Mouse (Mus musculus) left cerebral cortex, adult 9 months (tissue): ENCODE results near the gene Smndc1.
"Not testable (repeated sequence)": the region's sequence is repeated elsewhere in the genome, so short reads cannot be mapped to it uniquely, and the experiment has no call there.

Experiments
- DNase-seq, 2 experiments: peaks; one replicate each; pipeline ENCODE4 v3.0.0; 2022; ENCODE audit warnings: low spot score in 2 of 2

The Smndc1 gene

DNA sequence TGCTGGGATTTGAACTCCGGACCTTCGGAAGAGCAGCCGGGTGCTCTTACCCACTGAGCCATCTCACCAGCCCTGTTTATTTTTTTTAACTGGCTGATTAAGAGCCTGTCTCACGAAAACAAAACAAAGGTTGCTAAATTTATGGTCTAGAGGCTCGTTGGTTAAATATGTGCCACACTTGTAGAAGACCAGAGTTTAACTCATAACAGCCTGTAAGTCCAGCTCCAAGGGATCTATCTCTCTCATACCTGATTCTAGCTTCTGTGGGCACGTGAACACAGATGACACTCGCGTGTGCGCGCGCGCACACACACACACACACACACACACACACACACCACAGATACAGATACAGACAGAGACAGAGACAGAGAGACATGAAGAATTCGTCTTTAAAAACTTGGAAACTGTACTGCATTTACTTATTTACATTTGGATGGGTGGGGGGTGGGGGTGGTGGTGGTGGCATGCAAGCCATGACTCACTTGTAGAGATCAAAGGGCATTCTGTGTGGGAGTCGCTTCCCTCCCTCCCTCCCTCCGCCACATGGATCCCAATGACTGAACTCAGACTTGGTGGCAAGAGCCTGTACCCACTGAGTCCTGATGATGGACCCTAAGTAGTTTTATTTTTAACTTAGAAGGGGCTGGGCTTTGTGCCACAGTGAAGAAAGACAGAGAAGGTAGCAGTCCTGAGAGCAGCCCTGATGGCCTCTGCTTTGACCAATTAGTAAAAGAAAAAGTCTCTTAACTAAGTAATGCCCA, 23.4 kb upstream of the Smndc1 start:
- no peak for DNase-seq

DNA sequence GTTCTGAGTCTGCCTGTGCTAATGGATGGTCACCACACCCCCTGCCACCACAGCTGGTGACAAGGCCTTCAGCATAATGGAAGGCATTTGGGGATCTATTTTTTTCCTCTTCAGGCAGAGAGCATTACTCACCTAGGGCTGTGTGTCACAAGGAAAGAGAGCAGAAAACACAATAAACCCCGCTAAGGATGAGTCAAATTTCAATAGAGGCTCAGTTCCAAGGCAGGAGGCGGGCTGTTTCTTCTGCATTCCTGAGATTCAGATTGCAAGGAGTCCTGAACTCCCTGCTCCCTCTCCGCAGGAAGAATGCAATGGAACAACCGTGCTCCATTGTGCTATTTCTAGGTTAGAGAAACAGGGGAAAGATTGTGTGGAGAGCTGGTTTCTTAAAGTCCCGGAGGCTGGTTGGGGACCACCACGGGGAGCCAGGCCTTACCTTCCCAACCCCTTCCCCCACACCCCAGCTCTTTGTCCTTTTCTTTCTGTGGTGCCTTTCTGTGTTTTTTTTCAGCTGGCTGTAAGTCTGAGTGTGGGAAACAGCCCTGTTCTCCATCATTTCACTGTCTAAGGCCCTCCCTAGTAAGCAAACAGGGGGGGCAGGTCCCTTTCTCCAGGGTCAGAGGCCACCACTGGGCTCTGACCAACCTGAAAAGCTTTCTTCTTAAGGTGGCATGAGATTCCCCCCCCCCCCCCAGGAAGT, 21.9 kb upstream of the Smndc1 start:
- DNase-seq: peak; percentile 67 to 73

DNA sequence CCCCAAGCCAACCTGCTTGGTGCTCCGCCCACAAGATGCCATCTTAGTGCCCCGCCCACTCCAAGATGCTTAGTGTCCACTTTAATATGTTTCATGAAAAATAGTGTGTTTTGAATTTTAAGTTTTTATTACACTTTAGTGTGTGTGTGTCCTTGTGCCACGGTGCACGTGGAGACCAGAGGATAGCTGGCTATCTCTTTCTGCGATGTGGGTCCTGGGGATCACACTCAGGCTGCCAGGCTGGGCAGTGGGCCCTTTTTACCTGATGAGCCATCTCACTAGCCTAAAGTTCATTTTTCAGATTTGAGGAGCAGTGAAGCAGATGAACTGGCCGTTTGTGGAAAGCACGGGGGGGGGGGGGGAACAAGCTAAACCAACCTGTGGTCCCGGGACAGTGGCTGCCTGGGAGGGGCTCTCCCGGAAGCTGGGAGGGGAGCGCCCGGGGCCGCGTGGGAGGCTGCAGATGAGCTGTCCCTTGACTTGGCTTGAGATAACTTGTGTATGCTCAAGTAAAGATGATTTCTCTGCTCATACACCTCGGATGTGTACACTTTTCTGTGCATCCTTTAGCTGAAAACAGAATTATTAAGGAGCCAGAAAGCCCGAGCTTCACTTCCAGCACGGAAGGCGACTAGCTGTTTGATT, 19.4 kb upstream of the Smndc1 start:
- DNase-seq: no peak

- DNase-seq: no peak
Observed at GRCm38 (mm10) chr19:53408398-53408797, 18.0 kb upstream of the Smndc1 start.

DNA sequence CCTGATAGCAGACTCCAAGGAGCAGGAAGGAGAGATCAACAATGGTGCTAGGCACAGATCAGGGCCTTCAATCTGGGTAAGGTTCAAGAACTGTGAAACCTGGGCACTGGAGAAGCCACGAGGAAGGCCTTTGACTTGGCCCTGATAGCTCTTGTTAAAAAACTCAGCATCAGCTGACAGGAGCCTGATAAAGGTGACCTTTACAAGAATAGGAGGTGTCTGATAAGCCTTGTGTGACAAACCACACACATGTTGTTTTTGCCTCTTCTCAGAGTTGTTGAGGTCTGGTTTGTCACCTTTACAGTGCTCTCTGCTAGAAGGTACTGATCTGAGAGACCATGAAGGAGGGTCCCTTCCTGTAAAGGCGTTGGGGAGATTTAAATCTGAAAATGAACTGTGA, 17.0 kb upstream of the Smndc1 start:
- DNase-seq: no peak

DNA sequence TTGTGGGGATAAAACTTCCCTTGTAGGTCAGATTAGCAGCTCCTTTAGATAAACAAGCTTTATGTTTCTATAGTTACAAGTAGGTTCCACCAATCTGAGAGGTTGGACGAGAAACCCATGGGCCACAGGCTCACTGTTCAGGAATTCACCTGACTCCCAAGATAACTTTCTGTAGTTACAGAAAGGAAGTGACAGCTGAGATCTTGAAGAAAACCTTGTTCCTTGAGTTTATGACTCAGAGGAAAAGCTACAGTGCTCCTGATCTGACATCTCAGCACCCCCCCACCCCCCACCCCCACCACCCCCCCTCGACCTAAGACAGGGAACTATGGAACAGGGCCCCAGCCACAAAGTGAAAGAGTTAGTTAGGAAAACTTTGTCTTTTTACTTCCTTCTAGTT, 15.4 kb upstream of the Smndc1 start:
- no peak for DNase-seq

- DNase-seq: no peak
Observed at GRCm38 (mm10) chr19:53404837-53405356, 14.5 kb upstream of the Smndc1 start.

DNA sequence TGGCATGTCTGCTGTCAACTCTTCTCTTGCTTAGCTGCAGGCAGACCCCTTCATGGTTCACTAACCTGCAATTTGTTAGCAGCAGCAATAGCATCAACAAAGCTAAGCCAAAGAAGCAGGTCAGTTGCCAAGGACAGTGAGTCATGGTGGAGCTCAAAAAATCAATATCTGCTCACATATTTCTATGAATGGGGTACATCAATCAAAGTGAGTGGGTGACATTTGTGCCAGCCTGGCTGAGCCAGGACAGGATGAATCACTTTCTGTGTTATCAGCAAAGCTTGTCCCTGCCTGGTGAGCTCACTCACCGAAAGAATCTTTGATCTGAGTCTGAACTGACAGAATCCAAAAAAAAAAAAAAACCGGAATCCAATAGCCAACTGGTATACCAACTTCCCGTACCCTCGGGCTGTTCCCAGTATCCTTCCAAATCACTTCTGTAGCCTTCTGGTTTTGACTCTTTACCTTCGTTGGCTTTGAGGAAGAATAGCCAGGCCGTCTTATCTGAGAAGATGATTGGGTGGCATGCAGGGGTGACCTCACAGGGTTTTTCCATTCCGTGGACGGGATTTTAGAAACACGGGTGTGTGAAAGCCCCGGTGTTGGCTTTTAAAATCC, 13.9 kb upstream of the Smndc1 start:
- DNase-seq: no peak

DNA sequence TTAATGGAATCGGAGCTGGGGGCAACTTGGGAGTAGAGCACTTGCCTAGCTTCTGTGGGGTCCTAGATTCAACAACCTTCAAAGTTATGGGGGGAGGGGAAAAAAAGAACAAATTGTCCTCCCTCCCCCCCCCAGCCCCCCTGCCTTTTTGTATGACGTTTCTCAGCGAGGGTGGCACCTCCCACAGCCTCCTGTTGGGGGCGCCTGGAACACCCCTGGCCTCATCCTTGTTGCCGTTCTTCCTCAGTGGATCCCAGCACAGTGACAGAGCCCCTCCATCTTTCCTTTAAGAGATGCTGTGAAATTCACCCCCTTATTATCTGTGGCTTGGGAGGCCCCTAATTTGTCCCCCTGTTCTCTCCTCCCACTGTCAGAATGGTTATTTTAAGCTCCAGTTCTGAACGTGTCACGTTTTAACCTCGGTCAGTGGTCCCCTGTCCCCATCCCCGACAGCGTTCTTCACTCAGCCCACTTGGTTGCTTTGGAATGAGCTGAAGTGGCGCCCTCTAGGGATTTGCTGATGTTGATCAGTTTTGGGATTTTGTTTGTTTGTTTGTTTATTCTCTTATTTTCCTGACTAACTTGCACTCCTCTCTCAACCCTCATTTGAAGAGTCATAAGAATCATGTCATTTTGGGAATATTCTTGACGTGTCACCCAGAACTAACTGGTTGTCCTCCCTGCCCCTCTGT, 12.5 kb upstream of the Smndc1 start:
- no peak for DNase-seq

GRCm38 (mm10) chr19:53400332-53401110, 10.1 kb upstream of the Smndc1 start:
- no peak for DNase-seq

DNA sequence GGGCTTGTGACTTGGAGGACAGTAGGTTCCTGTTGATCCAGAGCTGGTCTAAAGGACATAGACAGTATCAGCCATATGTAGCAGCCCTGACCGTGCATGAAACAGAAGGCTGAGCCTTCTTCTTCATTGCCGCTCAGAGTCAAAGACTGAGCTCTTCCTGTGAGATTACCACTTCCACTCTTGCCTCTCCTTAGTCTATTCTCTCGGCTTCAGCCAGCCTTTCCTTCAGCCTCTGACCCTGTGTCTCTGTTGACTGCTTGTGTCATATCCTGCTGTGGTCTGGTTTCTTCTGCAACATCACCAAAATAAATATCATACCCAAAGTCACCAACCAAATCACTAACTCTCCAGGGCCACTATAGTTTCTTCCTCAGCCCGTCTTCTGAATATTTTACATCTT, 8.8 kb upstream of the Smndc1 start:
- no peak for DNase-seq

DNA sequence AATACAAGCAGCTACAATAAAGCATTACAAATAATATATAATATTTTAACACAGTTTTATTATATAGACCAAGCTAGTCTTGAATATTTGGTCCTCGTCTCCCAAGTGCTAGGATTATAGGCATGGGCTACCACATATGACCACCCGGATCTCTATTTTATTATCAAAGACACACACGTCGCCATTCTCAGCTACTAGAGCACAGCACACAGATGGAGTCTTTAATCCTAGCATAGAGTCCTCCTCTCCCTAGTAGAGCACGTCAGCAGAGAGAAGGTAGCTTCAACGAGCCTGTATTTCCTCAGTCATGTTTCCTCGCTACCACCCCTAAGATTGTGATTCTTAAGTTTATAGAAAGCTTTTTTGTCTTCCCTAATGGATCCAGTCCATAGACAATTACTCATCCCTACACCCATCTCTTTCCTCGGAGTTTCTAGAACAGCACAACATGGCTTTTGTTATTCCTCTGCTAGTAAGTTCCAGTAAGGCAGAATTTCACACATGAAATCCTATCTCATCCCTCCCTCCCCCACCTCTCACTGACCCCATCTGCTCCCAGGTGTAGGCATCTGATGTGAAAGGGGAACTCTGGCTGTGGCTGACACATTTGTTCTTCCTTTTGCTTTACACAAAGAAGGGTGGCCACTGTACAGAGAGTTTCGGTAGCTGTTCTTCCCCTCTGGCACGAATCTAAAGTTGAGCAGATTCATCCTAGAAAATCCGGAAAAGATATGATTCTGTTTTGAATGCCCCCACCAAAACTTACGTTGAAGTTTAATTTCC, 7.3 kb upstream of the Smndc1 start:
- DNase-seq: no peak

GRCm38 (mm10) chr19:53395805-53396204, 5.4 kb upstream of the Smndc1 start:
- not testable (repeated sequence) for DNase-seq

DNA sequence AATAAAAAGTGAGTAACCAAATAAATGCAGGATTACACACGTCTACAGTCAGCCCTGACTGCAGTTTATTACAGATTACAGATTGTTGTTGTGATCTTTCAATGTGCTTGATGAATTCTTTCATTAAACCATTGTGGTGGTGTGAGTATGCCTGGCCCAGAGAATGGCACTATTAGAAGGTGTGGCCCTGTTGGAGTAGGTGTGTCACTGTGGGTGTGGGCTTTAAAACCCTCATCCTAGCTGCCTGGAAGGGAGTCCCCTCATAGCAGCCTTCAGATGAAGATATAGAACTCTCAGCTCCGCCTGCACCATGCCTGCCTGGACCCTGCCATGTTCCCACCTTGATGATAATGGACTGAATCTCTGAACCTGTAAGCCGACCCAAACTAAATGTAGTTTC, 4.6 kb upstream of the Smndc1 start:
- DNase-seq: not testable (repeated sequence)

GRCm38 (mm10) chr19:53394552-53394951, 4.2 kb upstream of the Smndc1 start:
- DNase-seq: no peak

DNA sequence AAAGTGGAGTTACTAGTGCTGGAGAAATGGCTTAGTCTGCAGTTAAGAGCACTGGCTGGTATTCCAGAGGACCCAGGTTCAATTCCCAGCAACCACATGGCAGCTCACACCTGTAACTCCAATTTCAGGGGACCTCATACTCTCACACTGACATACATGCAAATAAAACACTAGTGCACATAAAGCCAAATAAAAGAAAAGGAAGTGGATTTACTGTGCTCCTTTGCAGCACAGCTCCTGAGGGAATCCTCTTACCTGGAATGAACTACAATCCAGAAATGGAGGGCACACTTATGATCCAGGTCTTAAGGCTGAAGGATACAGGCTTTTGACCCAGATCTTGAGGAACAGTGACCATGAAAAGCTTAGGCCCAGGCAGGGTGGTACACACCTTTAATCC, 3.3 kb upstream of the Smndc1 start:
- no peak for DNase-seq

DNA sequence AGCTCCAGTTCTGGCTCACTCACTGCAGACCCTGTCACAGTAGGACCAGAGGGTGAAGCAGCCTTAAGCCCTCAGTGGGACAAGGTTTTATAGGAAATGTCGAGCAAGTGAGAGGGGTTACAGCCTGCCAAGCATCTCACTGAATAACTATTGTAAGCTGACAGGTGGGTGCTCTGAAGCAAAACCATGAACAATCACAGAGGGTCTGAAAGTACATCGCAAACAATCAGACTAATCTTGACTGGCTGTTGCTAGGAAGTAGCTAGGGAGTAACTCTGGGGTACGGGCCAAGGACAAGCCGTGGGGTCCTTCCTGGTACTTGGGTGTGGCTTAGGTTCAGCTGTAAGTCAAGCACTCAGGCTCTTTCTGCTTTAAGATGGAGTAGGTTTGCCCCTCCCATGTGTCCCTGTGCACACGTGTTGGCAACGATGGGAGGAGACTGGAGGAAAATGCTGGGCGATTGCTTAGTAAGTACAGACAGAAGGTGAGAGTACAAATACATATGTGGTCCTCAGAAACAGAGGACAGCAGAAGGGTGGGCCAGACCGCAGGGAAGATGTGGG, 2.5 kb upstream of the Smndc1 start:
- DNase-seq: no peak

DNA sequence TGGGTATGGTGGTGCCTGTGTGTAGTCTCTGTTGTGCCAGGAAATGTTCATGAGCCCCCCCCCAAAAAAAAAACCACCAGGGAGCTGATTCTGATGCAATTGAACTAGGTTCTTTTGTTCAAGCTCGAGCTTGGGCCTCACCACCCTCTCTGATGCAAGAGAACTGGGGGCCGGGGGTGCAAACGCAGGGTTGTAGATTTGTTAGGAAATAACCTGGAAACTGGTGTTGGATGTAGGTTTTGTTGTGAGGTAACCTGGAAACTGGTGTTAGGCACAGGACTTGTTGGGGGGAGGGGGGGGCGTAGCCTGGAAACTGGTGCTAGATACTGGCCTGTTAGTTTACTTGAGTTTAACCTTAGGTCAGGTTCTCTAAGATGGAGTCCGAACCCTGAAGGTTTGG, 1.4 kb upstream of the Smndc1 start:
- no peak for DNase-seq

DNA sequence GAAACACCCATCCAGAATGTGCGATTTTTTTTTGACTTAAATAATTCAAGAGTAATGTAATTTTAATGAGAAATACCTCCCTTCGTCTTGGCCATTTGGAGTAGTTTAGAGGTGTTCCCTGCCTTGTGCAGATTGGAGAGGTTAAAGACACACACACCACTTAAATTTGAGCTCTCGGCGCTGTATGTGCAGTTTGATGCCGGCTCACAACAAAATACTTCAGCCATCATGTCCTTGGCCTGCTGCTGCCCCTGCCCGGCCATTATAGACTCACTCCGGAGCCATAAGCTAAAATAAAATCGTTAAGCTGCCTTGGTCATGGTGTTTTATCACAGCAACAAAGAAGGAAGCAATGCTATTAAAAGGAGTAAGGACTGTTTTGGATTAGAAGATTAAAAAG, 1.0 kb upstream of the Smndc1 start:
- no peak for DNase-seq
